In the genomic region with DNA sequence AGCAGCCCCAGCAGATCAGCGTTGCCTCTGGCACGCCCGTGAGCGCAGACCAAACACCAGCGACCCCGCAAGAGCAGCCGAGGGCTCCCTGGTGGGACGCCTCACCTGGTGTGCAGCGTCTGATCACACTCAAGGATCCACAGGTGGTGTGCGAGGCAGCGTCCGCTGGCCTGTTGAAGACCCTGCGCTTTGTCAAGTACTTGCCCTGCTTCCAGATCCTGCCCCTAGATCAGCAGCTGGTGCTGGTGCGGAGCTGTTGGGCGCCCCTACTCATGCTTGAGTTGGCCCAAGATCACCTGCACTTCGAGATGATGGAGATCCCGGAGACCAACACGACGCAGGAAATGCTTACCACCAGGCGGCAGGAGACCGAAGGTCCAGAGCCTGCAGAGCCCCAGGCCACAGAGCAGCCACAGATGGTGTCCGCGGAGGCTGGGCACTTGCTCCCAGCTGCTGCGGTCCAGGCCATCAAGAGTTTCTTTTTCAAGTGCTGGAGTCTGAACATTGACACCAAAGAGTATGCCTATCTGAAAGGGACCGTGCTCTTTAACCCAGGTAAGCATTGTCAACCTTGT, we compare ENCODE assay signal across 8 mouse cellular contexts. TPM values are rescaled to one million over a fixed set of nuclear protein-coding genes. Genes with fewer than 3 reads are reported as not detected.
A peak's percentile ranks its signal among the peaks of the same experiment; 100 is the strongest.
DNase-seq lines count a peak whose midpoint lies in the region; ATAC-seq and TF ChIP-seq lines count a peak whose summit lies in the region.

No protein-coding gene starts in this region.

- no peak overlapping the region for H3K27ac ChIP-seq in layer of hippocampus, adult 2 months
- H3K27ac ChIP-seq in hindbrain, embryonic 16.5 days (ENCODE audit: low read depth, low read length): no peak overlapping the region
- H3K27ac ChIP-seq in neural tube, embryonic 15.5 days (replicated peaks): no peak overlapping the region

- peaks cover 3% of the 10 kb centered on the region; the same call in 1 of the 2 replicates for H3K27me3 ChIP-seq in hindbrain, embryonic 16.5 days (replicated peaks; ENCODE audit: control insufficient read depth, insufficient read depth, low read length)
- H3K27me3 ChIP-seq in neural tube, embryonic 15.5 days (replicated peaks): 0 out of 2 replicates have a peak, but pooled peaks cover 5% of the 10 kb centered on the region

- no peaks in the 10 kb centered on the region for H3K4me1 ChIP-seq in hindbrain, embryonic 16.5 days (ENCODE audit: control insufficient read depth, insufficient read depth, low read depth, low read length)
- H3K4me1 ChIP-seq in neural tube, embryonic 15.5 days: no peaks in the 10 kb centered on the region

- H3K4me2 ChIP-seq in hindbrain, embryonic 16.5 days (ENCODE audit: low read length): peak overlapping the region; percentile 79
- peak overlapping the region; percentile 85 for H3K4me2 ChIP-seq in neural tube, embryonic 15.5 days

- H3K9ac ChIP-seq in hindbrain, embryonic 16.5 days (ENCODE audit: low read depth, low read length): peak overlapping the region; percentile 57
- H3K9ac ChIP-seq in neural tube, embryonic 15.5 days (replicated peaks): peak overlapping the region; percentile 36; the same call in 1 of the 2 replicates

- 22% methylated on average over 23 of the region's 25 CpGs for WGBS in hindbrain, embryonic 16.5 days
- 19% methylated on average over 25 of the region's 25 CpGs for WGBS in neural tube, embryonic 15.5 days

- TF ChIP-seq CTCF in layer of hippocampus, adult 2 months (conservative IDR thresholded peaks at IDR 0.05): 0 out of 2 replicates have a peak, but pooled peaks have one; percentile 5

- peak; percentile 67 for ATAC-seq in hindbrain, embryonic 16.5 days
- ATAC-seq in neural tube, embryonic 15.5 days (ENCODE audit: low FRiP score): peak; percentile 41; the same call in 1 of the 2 replicates
- no peak for ATAC-seq in erythroid progenitor cell, adult 5-6 weeks (replicated peaks; ENCODE audit: low FRiP score, poor library complexity, severe bottlenecking)

- no peak for DNase-seq in layer of hippocampus, adult 2 months (ENCODE audit: low spot score in 2 of 2)
- no peak for DNase-seq in layer of hippocampus, postnatal 36 days
- DNase-seq in embryo, embryonic 10.5 days (ENCODE audit: low spot score): peak; percentile 34
- no peak for DNase-seq in ovary, adult 18-20 months (ENCODE audit: low spot score)
- DNase-seq in thymus, postnatal 10 days (ENCODE audit: low spot score in 2 of 2): no peak

- H3K4me3 ChIP-seq in layer of hippocampus, adult 2 months: peak overlapping the region; percentile 29; the same call in 1 of the 2 replicates
- H3K4me3 ChIP-seq in hindbrain, embryonic 16.5 days (ENCODE audit: low read length): peak overlapping the region; percentile 50
- H3K4me3 ChIP-seq in neural tube, embryonic 15.5 days (replicated peaks): peak overlapping the region; percentile 45

- H3K9me3 ChIP-seq in hindbrain, embryonic 16.5 days (ENCODE audit: control insufficient read depth, low read length): no peaks in the 10 kb centered on the region
- no peaks in the 10 kb centered on the region for H3K9me3 ChIP-seq in neural tube, embryonic 15.5 days (replicated peaks)

- no peaks in the 10 kb centered on the region for H3K36me3 ChIP-seq in hindbrain, embryonic 16.5 days (ENCODE audit: control insufficient read depth, insufficient read depth, low read length)
- H3K36me3 ChIP-seq in neural tube, embryonic 15.5 days: no peaks in the 10 kb centered on the region

RNA-seq across cellular contexts. Expression of gene Nr0b1, which starts 0.9 kb away (rescaled TPM):
- not detected for total RNA-seq in layer of hippocampus, adult 2 months (2021)
- total RNA-seq in layer of hippocampus, postnatal 36 days (2021): not detected
- polyA plus RNA-seq in hindbrain, embryonic 16.5 days (2015; fragmentation: Nextera tagmentation; extraction: Ambion mirVana): 1.1 and 1.4 TPM in 2 replicates
- polyA plus RNA-seq in neural tube, embryonic 15.5 days (2015; fragmentation: Nextera tagmentation; extraction: Ambion mirVana): 1.2 and 1.4 TPM in 2 replicates
- not detected in 2 replicates for total RNA-seq in erythroid progenitor cell, adult 5-6 weeks (2015; ENCODE audit: low replicate concordance)
- not detected in 2 replicates for total RNA-seq in erythroid progenitor cell, adult 5-6 weeks (2017; ENCODE audit: low replicate concordance)
